Mouse (Mus musculus) lung, postnatal 25 days (tissue): Measurements from ENCODE around the gene Adamts14.
A peak's percentile ranks its signal among the peaks of the same experiment; 100 is the strongest.

Experiments
- DNase-seq: peaks from one replicate; pipeline ENCODE4 v3.0.0; 2022; ENCODE audit warnings: low spot score

The Adamts14 gene

GRCm38 (mm10) chr10:61275669-61276110 is 2.5 kb upstream of the Adamts14 start:
- peak; percentile 49 for DNase-seq

- no peak for DNase-seq
Measured at GRCm38 (mm10) chr10:61274532-61274931, 1.3 kb upstream of the Adamts14 start.

DNA sequence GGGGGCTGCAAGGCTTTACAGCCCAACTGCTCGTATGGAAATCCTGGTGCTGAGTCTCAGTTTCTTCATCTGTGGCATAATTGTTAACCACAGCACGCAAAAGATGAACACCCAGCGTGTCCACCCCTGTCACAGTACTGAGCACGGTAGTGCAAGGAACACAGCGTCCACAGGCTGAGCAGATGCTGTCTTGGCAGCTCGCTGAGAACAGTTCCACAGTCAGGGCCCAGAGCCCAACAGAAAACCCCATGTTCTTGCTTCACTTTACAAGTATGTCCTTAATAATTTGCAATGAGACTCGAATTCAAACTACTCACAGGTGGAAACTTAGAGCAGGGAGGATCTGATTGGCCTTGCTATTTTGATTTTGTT is 592 bp upstream of the Adamts14 start:
- DNase-seq, result no peak

DNA sequence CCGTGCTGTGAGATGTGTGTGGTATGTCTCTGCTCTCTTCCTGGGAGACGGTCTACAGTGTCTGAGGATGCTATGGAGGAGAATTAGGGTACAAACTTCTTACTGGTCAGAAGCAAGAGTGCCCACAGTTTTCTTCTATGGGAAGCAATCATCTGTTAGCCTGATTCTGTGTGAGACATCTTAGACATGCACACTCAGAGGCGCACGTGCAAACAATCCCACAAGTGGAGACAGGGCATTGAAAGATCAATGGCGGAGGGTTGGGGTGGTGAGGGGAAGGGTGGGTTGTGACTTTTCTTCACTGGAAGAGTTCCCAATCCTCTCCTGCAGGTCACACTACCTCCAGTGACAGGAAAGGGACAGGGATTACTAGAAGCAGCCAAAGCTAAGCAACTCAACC is 607 bp downstream of the Adamts14 start:
- DNase-seq, result no peak

GRCm38 (mm10) chr10:61272089-61272626 is 1.1 kb downstream of the Adamts14 start:
- no peak for DNase-seq

- DNase-seq, result no peak
Measured at GRCm38 (mm10) chr10:61267378-61267777, 5.9 kb downstream of the Adamts14 start.

DNA sequence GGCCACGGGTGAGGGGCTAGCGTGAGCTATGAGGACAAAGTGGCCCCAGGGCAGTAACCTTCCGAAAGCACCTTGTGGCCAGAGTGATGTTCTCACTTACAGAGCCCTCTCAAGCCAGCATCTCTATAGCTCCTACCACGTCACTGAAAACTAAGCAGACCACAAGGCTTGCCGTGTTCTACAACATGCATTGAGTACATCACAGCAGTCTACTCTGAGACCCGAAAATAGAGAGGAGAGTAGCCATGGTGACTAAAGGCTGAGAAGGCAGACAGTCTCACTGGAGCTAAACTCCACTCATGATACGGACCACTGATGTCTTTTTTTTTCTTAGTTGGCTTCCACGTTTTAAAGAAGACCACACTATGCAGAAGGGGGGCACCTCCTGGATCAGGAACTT is 9.6 kb downstream of the Adamts14 start:
- DNase-seq, result no peak

- DNase-seq, result no peak
Measured at GRCm38 (mm10) chr10:61261229-61262156, 11.7 kb downstream of the Adamts14 start.

DNA sequence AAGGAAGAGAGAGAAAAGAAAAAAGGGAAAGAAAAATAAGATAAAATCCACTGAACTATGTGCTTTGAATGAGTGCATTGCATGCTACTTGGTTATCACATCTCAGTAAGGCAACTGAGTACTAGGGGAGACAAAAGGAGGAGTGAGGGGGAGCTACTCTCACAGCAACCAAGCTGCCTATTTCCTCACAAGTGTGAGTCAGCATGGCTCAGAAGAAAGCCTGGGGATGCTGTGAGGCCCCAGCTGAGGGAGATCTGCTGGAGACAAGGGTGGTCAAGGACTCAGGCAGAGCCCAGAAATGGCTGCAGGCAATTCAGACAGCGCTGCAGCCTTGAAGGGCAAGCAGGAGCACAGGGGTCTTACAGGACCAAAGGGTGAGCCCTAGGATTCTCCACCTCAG is 15.1 kb downstream of the Adamts14 start:
- DNase-seq, result no peak

DNA sequence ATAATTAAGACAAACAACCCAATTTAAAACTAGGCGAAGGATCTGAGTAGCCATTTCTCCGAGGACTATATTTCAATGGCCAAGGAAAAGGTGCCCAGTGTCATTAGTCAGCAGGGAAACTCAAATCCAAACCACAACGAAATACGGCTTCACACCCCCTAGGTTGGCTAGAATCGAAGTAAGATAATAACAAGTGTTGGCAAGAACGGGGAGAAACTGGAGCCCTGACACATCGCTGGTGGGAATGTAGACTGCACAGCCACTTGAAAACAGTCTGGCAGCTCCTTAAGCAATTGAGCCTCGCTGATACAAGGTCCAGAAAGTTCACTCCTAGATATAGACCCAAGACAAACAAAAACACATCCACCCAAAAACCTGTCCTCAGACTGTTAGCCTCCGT is 16.6 kb downstream of the Adamts14 start:
- no peak for DNase-seq

DNA sequence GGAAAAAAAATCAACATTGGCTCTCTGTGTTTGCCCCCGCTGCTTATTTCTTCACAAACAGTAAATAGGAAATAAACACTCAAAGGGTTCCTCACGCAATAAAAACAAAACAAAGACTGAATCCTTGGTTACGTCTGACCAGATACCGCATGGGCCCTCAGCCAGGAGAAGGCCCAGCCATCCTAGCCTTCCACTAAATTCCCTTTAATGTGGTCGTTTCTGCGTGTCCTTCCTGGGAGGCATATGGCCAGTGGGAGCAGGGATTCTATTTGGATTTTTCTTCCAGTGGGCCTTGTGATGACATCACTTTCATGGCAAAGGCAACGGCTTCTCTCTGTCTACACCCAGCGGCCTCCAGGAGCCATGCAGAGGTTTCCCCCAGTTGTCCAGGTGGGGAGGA is 18.0 kb downstream of the Adamts14 start:
- no peak for DNase-seq

DNA sequence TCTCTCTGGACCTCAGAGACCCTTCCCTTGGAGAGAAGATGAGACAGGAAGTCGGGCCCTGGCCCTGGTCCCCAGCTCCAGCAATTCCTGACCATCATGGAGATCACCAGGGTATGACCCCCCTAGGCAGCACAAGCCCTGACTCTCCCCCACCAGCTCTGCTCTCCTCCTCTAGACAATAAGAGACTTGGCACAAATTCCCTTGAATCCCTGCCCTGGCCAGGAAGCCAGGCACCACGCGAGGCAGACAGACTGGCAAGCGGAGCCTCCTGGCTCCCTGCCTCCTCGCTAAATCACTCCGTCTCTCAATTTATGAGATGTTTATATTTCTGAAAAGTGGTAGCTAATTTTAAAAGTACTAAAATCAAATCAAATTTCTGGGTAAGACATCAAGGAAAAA is 18.5 kb downstream of the Adamts14 start:
- no peak for DNase-seq

GRCm38 (mm10) chr10:61249951-61250350 is 23.3 kb downstream of the Adamts14 start:
- no peak for DNase-seq

DNA sequence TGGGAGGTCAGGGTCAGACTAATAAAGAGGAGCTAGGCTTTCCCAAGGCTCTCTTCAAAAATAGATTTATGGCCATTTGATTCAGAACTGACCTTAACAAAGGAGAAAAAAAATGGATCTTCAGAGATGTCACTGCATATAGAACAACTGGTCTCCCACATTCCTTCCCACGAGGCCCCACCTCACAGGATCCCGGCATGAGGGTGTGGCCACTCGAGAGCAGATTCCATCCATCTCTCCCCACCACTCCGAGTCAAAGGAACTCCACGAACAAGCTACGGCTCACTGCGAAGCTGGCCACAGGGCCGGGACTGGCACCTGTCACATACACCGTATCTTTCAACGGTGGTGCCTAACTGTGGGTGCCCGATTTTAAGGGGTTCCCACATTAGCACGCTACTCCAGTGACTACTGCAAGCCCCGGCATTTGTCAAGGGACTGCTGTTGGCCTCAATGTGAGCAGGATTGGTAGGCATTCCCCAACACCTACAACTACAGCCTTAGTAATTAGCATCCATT is 24.6 kb downstream of the Adamts14 start:
- no peak for DNase-seq

GRCm38 (mm10) chr10:61246288-61246687 is 26.9 kb downstream of the Adamts14 start:
- no peak for DNase-seq

- no peak for DNase-seq
Measured at GRCm38 (mm10) chr10:61241961-61242421, 31.2 kb downstream of the Adamts14 start.

DNA sequence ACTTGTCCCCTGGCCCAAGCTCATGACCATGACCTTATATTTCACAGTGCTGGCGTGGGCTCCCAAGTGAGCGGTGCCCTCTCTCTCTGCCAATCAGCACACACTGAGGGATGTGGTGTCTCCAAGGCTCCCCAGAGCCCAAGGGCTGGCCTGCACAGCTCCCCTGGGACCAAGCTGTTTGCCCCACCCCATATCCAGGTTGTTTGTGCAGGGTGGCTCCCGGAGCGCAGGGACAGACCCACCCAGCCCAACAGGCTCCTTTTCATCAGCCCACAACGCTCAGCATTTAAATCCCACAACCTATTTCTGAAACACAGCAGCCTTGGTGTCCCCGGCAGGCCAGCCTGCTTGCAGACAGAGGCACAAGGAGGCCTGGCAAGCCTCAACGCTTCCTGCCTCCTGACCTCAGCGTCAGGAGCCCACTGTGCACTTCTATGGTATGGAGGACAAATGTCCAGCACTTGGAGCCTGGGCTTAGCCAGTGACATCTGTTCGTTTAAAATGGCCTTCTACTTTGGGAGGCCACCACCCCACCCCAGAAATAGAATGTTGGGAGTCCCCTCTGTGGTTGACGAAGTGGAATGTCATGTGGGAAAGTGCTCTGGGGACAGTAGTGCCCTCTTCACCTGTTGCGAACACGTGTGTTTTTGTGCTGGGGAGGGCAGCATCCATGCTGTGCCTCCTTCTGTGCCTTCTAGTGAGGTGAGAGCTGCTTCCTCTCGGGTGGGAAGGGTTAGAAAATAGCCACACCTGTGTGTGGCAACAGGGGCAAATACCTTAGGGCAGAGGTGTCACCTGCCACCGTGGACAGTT is 32.9 kb downstream of the Adamts14 start:
- no peak for DNase-seq

DNA sequence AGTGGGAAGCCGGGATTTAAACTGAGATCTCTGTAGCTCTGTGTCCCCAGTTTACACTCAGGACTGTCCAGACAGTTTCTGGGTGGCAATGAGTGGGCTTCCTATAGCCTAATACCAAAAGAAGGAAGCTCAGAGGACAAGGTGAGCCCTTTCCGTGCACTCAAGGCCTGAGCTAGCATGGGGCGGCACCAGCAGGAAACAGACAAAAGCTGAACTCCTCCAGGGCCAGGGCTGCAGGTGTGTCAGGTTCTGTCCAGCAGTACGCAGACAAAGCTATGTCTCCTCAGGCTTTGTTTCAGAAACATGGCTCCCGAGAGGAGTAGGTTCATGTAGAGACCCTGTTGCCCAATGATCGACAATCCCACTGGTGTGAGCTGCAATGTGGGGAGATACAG is 35.9 kb downstream of the Adamts14 start:
- no peak for DNase-seq

DNA sequence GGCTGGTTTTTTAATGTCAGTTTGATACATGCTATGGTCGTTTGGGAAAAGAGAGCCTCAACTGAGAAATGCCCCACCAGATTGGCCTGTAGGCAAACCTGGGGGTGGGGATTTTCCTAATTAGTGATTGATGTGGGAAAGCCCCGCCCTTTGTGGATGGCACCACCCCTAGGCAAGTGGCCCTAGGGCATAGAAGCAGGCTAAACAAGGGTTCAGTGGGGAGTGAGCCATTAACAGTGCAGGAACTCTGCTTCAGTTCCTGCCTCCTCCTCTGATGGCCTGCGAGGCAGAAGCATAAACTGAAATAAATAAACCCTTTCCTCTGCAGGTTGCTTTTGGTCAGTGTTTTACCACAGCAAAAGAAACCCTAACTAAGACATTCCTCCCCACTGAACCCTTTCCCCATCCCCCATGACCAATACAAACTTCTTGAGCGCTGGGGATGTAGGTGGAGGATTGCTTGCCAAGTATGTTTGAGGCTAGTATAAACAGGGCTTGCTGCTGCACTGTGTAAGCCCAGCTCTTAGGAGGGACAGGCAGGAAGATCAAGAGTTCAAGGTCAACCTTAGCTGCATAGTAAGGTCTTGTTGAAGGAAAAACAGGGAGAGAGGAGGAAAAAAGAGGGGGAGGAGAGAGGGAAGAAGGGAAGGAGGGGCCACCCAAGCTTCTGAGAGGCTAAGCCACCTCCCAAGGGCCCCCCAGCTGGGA is 36.4 kb downstream of the Adamts14 start:
- DNase-seq, result no peak

DNA sequence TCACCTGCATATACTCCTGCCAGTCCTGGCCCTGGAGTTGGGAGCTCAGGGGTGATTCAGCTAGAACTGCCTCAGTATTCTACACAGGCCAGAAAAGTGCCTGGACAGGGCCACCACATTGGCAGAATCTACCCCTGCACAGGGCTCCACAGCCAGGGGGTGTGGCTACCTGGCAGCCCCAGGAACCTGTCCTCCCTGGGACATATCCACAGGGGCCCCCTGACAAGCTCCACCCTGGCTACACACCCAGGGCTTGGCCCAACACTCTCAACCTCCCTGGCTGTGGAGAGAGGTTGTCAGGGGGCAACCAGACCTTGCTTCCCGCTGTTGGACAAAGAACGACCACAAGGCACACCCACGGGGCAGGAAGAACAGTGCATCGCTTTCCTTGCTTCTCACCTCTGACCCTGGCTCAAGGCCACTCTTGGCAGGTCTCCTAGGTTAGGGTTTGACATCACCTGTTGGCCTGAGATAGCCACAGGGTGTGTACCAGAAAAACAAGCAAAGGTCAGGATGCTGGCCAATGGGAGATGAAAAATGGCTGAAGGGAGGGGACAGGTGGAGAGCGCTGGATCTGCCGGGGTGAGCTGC is 37.5 kb downstream of the Adamts14 start:
- DNase-seq, result no peak

DNA sequence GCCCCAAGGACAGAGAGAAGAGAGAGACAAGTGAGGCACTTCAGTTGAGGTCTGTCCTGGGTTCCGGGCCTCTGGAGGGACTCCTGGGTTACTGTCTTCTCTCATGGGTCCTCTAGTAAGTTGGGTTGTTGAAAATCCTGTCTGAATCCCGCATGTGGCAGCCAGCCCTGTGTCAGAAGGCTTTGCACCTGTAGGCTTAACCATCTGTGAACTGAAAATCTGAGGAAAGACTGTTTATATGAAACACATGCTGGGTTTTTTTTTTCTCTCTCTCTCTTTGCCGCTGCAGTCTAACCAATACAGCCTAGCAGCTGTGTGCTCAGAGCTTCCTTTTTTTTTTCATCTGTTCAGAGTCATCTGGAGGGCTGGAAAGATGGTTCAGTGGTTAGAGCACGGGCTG is 38.9 kb downstream of the Adamts14 start:
- no peak for DNase-seq
